Mouse (Mus musculus) brain, embryonic 18.5 days (tissue): ENCODE data around the gene Gon7.

ENCODE experiments used
- DNase-seq: peaks from one replicate; pipeline ENCODE4 v3.0.0-alpha.2; 2012; ENCODE audit warnings: low read depth, low spot score

The Gon7 gene

GRCm38 (mm10) chr12:102757689-102758402 lies at the start of gene Gon7, which contains the start of the genes Gm28051 and Ubr7:
TSS of gene Gon7 (minus strand) at chr12:102757803.
TSS of gene Gm28051 (minus strand) at chr12:102757765.
TSS of gene Ubr7 (plus strand) at chr12:102757967.
- DNase-seq: peak; percentile 94

GRCm38 (mm10) chr12:102799528-102799927 lies 41.9 kb upstream of the Gon7 start:
- DNase-seq: no peak

GRCm38 (mm10) chr12:102787927-102788326 lies 30.3 kb upstream of the Gon7 start:
- no peak for DNase-seq

- DNase-seq: no peak
These were observed 28.0 kb upstream of the Gon7 start for GRCm38 (mm10) chr12:102785593-102785985.

- DNase-seq: no peak
These were observed 27.4 kb upstream of the Gon7 start for GRCm38 (mm10) chr12:102784899-102785592.

GRCm38 (mm10) chr12:102782841-102783240 lies 25.2 kb upstream of the Gon7 start:
- DNase-seq: no peak

GRCm38 (mm10) chr12:102779452-102779851 lies 21.8 kb upstream of the Gon7 start:
- DNase-seq: no peak

GRCm38 (mm10) chr12:102778151-102778550 lies 20.5 kb upstream of the Gon7 start:
- no peak for DNase-seq

GRCm38 (mm10) chr12:102776035-102776434 lies 18.4 kb upstream of the Gon7 start:
- DNase-seq: no peak

- no peak for DNase-seq
These were observed 15.1 kb upstream of the Gon7 start for GRCm38 (mm10) chr12:102772676-102773075.

GRCm38 (mm10) chr12:102771601-102772000 lies 14.0 kb upstream of the Gon7 start:
- DNase-seq: no peak

- DNase-seq: no peak
These were observed 11.4 kb upstream of the Gon7 start for GRCm38 (mm10) chr12:102769000-102769399.

- no peak for DNase-seq
These were observed 6.1 kb upstream of the Gon7 start for GRCm38 (mm10) chr12:102763696-102764095.

GRCm38 (mm10) chr12:102761668-102762067 lies 4.1 kb upstream of the Gon7 start:
- no peak for DNase-seq

- DNase-seq: no peak
These were observed 1.3 kb upstream of the Gon7 start for GRCm38 (mm10) chr12:102758936-102759335.

GRCm38 (mm10) chr12:102758403-102758756 lies 777 bp upstream of the Gon7 start, which contains the start of gene Gm20604:
TSS of gene Gm20604 (minus strand) at chr12:102758672.
- no peak for DNase-seq

GRCm38 (mm10) chr12:102757055-102757688 lies 431 bp downstream of the Gon7 start:
- DNase-seq: no peak

GRCm38 (mm10) chr12:102756304-102756703 lies 1.3 kb downstream of the Gon7 start:
- no peak for DNase-seq

GRCm38 (mm10) chr12:102748256-102748655 lies 9.3 kb downstream of the Gon7 start:
- no peak for DNase-seq

GRCm38 (mm10) chr12:102744839-102745238 lies 12.8 kb downstream of the Gon7 start:
- no peak for DNase-seq

- peak; percentile 66 for DNase-seq
These were observed 13.7 kb downstream of the Gon7 start, which contains the start of the genes Moap1 and Tmem251 for GRCm38 (mm10) chr12:102743589-102744574. TSS of gene Moap1 (minus strand) at chr12:102743661. TSS of gene Tmem251 (plus strand) at chr12:102743762.
